Mouse (Mus musculus): ENCODE measurements around the gene Tmco4. TPM values are rescaled to one million over a fixed set of nuclear protein-coding genes. Genes with fewer than 3 reads are reported as not detected.
"Not testable (repeated sequence)": the region's sequence is repeated elsewhere in the genome, so short reads cannot be mapped to it uniquely, and the experiment has no call there.

Gene Tmco4
- total RNA-seq, 4 experiments from 2014 or later: 10.2 to 16.9 (median 12.0) TPM

GRCm38 (mm10) chr4:138973719-138974115 is 1.0 kb downstream of the Tmco4 start:
- no peak for DNase-seq (ENCODE audit: low spot score in 2 of 2)

- not testable (repeated sequence) for DNase-seq (ENCODE audit: low spot score in 2 of 2)
These were observed 1.9 kb downstream of the Tmco4 start for GRCm38 (mm10) chr4:138974540-138974939.

- DNase-seq (ENCODE audit: low spot score in 2 of 2): peak; percentile 61 to 75
These were observed 2.5 kb downstream of the Tmco4 start for GRCm38 (mm10) chr4:138975194-138975593.

- peak; percentile 45 to 67 for DNase-seq (ENCODE audit: low spot score in 2 of 2)
These were observed 3.4 kb downstream of the Tmco4 start for GRCm38 (mm10) chr4:138976046-138976445.

GRCm38 (mm10) chr4:138980021-138980420 is 7.3 kb downstream of the Tmco4 start:
- DNase-seq (ENCODE audit: low spot score in 2 of 2): no peak

GRCm38 (mm10) chr4:138980771-138981420 is 8.2 kb downstream of the Tmco4 start:
- no peak for DNase-seq (ENCODE audit: low spot score in 2 of 2)

- no peak for DNase-seq (ENCODE audit: low spot score in 2 of 2)
These were observed 10.7 kb downstream of the Tmco4 start for GRCm38 (mm10) chr4:138983422-138983821.

- DNase-seq (ENCODE audit: low spot score in 2 of 2): no peak
These were observed 12.1 kb downstream of the Tmco4 start for GRCm38 (mm10) chr4:138984744-138985143.

GRCm38 (mm10) chr4:138986280-138986679 is 13.6 kb downstream of the Tmco4 start:
- DNase-seq (ENCODE audit: low spot score in 2 of 2): no peak

GRCm38 (mm10) chr4:138994389-138994788 is 21.7 kb downstream of the Tmco4 start:
- DNase-seq (ENCODE audit: low spot score in 2 of 2): no peak

- DNase-seq (ENCODE audit: low spot score in 2 of 2): no peak
These were observed 23.7 kb downstream of the Tmco4 start for GRCm38 (mm10) chr4:138996410-138996809.

- no peak for DNase-seq (ENCODE audit: low spot score in 2 of 2)
These were observed 24.4 kb downstream of the Tmco4 start for GRCm38 (mm10) chr4:138997121-138997520.

- no peak for DNase-seq (ENCODE audit: low spot score in 2 of 2)
These were observed 25.9 kb downstream of the Tmco4 start for GRCm38 (mm10) chr4:138998611-138999010.

- DNase-seq (ENCODE audit: low spot score in 2 of 2): no peak
These were observed 28.3 kb downstream of the Tmco4 start for GRCm38 (mm10) chr4:139001026-139001425.

GRCm38 (mm10) chr4:139001433-139001832 is 28.7 kb downstream of the Tmco4 start:
- no peak for DNase-seq (ENCODE audit: low spot score in 2 of 2)

GRCm38 (mm10) chr4:139004067-139004466 is 31.4 kb downstream of the Tmco4 start:
- DNase-seq (ENCODE audit: low spot score in 2 of 2): no peak

GRCm38 (mm10) chr4:139005214-139005613 is 32.5 kb downstream of the Tmco4 start:
- DNase-seq (ENCODE audit: low spot score in 2 of 2): no peak

- DNase-seq (ENCODE audit: low spot score in 2 of 2): no peak
These were observed 34.7 kb downstream of the Tmco4 start for GRCm38 (mm10) chr4:139007353-139007752.

GRCm38 (mm10) chr4:139007981-139008536 is 35.4 kb downstream of the Tmco4 start:
- DNase-seq (ENCODE audit: low spot score in 2 of 2): no peak

GRCm38 (mm10) chr4:139011201-139011702 is 38.6 kb downstream of the Tmco4 start:
- DNase-seq (ENCODE audit: low spot score in 2 of 2): no peak

GRCm38 (mm10) chr4:139013281-139013680 is 40.6 kb downstream of the Tmco4 start:
- DNase-seq (ENCODE audit: low spot score in 2 of 2): no peak

- no peak for DNase-seq (ENCODE audit: low spot score in 2 of 2)
These were observed 42.1 kb downstream of the Tmco4 start for GRCm38 (mm10) chr4:139014793-139015192.

- no peak for DNase-seq (ENCODE audit: low spot score in 2 of 2)
These were observed 45.7 kb downstream of the Tmco4 start for GRCm38 (mm10) chr4:139018388-139018787.

Data from gastrocnemius, adult 8-10 months (tissue).